Mouse (Mus musculus) adrenal gland, postnatal 0 days (tissue): ENCODE measurements around the gene Olfr1443. TPM values are rescaled to one million over a fixed set of nuclear protein-coding genes. Genes with fewer than 3 reads are reported as not detected.

Source experiments
- polyA plus RNA-seq: library from polyadenylated mRNA; unstranded; fragments of >200 nt; fragmentation: Nextera tagmentation; extraction: Ambion mirVana; gene quantifications from 2 replicates; pipeline ENCODE4 v1.2.1, GENCODE M21; 2015

The Olfr1443 gene
- not detected in 2 replicates for polyA plus RNA-seq

DNA sequence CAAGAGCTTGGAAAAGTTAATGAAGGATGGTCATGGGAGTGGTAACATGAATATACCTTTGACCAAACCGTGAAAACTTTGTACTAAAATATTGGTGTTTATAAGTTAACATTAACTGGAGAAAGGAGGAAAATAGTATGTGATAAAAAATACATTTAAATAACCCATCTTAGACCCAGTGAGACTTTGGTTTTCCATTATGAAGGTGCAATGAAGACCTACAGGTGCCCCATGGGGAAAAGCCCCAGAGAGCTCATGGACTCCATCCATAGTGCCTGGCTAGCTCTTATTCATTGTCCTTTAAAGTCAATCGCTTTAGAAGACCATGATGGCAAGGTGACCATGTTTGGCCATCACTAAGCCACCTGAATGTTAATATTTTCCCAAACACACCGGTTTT lies at the start of gene Olfr1443:
Gene Olfr1443 (plus strand): TSS at position 301 of the 400 bp plus-strand sequence.

DNA sequence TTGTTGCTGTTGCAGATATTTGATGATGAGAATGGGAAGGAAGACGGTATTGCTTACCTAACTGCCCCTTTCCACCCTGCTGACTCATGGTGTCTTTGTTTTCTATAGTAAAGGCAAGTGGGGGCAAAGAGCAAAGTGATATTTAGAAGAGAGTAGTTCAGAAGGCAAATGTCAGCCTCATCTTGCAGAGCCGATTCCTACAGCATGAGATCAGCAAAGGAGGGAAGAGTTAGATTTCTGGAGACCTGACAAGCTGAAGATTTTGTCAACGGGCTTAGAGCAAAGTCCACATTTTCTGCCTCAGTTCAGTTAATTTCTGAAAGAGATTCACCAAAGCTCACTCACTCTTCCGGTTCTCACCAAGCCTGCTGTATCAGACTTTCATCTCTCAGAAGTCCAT lies 44.7 kb upstream of the Olfr1443 start, which contains the start of gene Glyat:
Gene Glyat (plus strand): TSS at position 133 of the 400 bp plus-strand sequence.

DNA sequence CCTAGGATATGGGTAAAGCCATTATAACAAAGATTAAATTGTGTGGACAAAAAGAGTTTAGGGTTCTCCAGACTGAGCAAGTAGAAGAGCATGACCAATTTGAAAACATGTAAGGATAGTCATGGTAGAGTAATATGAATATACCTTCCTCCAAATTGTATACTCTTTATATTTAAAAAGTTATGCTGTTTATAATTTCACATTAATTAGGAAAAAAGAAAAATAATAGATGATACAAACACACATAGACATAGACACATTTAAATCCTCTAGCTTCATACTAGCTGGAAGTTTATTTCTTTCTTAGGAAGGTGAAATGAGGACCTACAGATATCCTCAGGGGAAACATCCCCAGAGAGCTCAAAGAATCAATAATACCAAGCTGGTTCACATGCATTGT lies 7.8 kb upstream of the Olfr1443 start, which contains the start of gene Olfr1442:
Gene Olfr1442 (plus strand): TSS at position 301 of the 400 bp plus-strand sequence.

DNA sequence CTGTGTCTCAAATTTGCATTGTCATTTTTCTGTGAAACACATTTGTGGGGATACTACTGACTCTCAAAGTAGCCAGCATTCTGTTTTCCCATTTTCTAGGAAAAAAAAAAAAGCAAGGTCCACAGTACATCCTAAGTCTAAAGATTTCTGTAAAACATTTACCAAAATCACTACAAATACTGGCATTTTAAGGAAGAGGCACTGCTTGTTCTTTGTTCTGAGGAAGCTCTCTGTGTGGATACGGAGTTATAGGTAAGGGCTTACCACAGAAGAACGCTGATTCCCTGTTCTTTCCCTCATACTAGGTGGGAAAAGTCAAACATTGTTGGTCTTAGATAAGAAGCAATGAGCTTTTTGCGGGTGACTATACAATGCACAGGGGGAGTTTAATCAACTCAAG lies 17.7 kb downstream of the Olfr1443 start, which contains the start of gene Keg1:
Gene Keg1 (plus strand): TSS at position 197 of the 400 bp plus-strand sequence.

Other genes starting within 250 kb of the Olfr1443 start
- 2.1 and 2.6 TPM in 2 replicates for gene Mpeg1, start 217.3 kb upstream of the Olfr1443 start, polyA plus RNA-seq
- gene Dtx4, start 176.7 kb upstream of the Olfr1443 start, polyA plus RNA-seq: 6.3 and 10.4 TPM in 2 replicates
- 9.0 and 9.4 TPM in 2 replicates for gene Fam111a, start 132.4 kb upstream of the Olfr1443 start, polyA plus RNA-seq
- 5.5 and 10.4 TPM in 2 replicates for gene Gm4952, start 78.1 kb upstream of the Olfr1443 start, polyA plus RNA-seq
- gene Glyat, start 44.8 kb upstream of the Olfr1443 start, polyA plus RNA-seq: 0.15 and 0.47 TPM in 2 replicates
- not detected in 2 replicates for gene Olfr1442, start 7.7 kb upstream of the Olfr1443 start, polyA plus RNA-seq
- 0.69 and 0.88 TPM in 2 replicates for gene Keg1, start 17.7 kb downstream of the Olfr1443 start, polyA plus RNA-seq
- gene Cntf, start 87.5 kb downstream of the Olfr1443 start, polyA plus RNA-seq: 0.43 and 0.69 TPM in 2 replicates
- 11.3 and 12.5 TPM in 2 replicates for gene Zfp91, start 118.0 kb downstream of the Olfr1443 start, polyA plus RNA-seq
- 3.7 and 5.1 TPM in 2 replicates for gene Lpxn, start 118.1 kb downstream of the Olfr1443 start, polyA plus RNA-seq
- not detected in 2 replicates for gene Gm5244, start 168.6 kb downstream of the Olfr1443 start, polyA plus RNA-seq
- gene Olfr1444, start 179.2 kb downstream of the Olfr1443 start, polyA plus RNA-seq: not detected in 2 replicates
- gene Olfr1445, start 205.7 kb downstream of the Olfr1443 start, polyA plus RNA-seq: not detected in 2 replicates
- not detected in 2 replicates for gene Olfr1446, start 215.4 kb downstream of the Olfr1443 start, polyA plus RNA-seq
- gene Olfr1447, start 225.6 kb downstream of the Olfr1443 start, polyA plus RNA-seq: not detected in 2 replicates
- gene Olfr1448, start 246.3 kb downstream of the Olfr1443 start, polyA plus RNA-seq: not detected in 2 replicates